Comparison of ENCODE assay signal across 8 mouse cellular contexts in the genomic region with DNA sequence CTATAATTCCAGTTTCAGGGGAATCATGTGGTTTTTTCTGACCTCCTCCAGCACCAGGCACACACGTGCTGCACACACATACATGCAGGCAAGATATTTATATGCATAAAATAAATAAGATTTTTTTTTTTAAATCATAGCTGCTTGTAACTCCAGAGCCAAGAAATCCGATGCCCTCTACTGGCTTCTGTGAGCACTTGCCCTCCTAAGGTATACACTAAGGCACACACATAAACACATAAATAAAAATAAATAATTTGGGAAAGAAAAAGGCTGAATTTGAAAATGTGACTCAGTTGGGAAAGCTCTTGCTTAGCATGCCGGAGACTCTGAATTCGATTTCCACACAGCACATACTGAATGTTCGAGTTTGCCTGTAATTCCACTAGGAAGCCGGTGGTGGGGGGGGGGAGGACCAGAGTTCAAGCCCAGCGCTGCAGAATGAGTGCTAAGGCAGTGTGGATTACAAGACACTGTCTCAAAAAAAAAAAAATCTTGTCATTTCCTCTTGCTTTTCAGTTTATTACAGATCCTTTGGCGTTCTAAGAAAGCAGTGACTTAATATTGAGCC. TPM values are rescaled to one million over a fixed set of nuclear protein-coding genes. Genes with fewer than 3 reads are reported as not detected.
DNase-seq lines count a peak whose midpoint lies in the region; ATAC-seq and TF ChIP-seq lines count a peak whose summit lies in the region.

No protein-coding gene starts in this region.

- peak overlapping the region; percentile 99 for H3K4me3 ChIP-seq in megakaryocyte, embryonic 14.5 days (replicated peaks)
- peak overlapping the region; percentile 35 for H3K4me3 ChIP-seq in embryonic fibroblast, embryonic 13.5 days (ENCODE audit: insufficient read depth, low read length)
- peak overlapping the region; percentile 98 for H3K4me3 ChIP-seq in limb, embryonic 11.5 days (ENCODE audit: low read depth, low read length)
- peak overlapping the region; percentile 42 for H3K4me3 ChIP-seq in olfactory bulb, adult 2 months (ENCODE audit: insufficient read depth, low read depth, low read length)

- no peak; the same call in 1 of the 2 replicates for TF ChIP-seq CTCF in embryonic fibroblast, embryonic 13.5 days (IDR thresholded peaks at IDR 0.05; ENCODE audit: borderline replicate concordance, insufficient read depth, low read length)
- no peak for TF ChIP-seq CTCF in olfactory bulb, adult 2 months (IDR thresholded peaks at IDR 0.05; ENCODE audit: insufficient read depth, low read depth, low read length)

- H3K27me3 ChIP-seq in megakaryocyte, embryonic 14.5 days (replicated peaks): no peaks in the 10 kb centered on the region
- no peaks in the 10 kb centered on the region for H3K27me3 ChIP-seq in limb, embryonic 11.5 days (ENCODE audit: control insufficient read depth, insufficient read depth, low read length)

- no peak overlapping the region; the same call in 1 of the 2 replicates for H3K9ac ChIP-seq in limb, embryonic 11.5 days (ENCODE audit: low read length)

- peaks cover 27% of the 10 kb centered on the region for H3K36me3 ChIP-seq in megakaryocyte, embryonic 14.5 days (replicated peaks; ENCODE audit: low read length)
- H3K36me3 ChIP-seq in limb, embryonic 11.5 days (ENCODE audit: control insufficient read depth, insufficient read depth, low read length): peaks cover 2% of the 10 kb centered on the region; the same call in 1 of the 2 replicates

- peak overlapping the region; percentile 6 for H3K27ac ChIP-seq in embryonic fibroblast, embryonic 13.5 days (ENCODE audit: insufficient read depth, low read length)
- H3K27ac ChIP-seq in limb, embryonic 11.5 days (replicated peaks; ENCODE audit: low read depth, low read length): no peak overlapping the region
- no peak overlapping the region for H3K27ac ChIP-seq in olfactory bulb, adult 2 months (ENCODE audit: insufficient read depth, low read depth, low read length)

- H3K9me3 ChIP-seq in megakaryocyte, embryonic 14.5 days: no peaks in the 10 kb centered on the region
- H3K9me3 ChIP-seq in limb, embryonic 11.5 days (ENCODE audit: control insufficient read depth, low read length): no peaks in the 10 kb centered on the region

- WGBS in limb, embryonic 11.5 days: 14% methylated on average over 8 of the region's 8 CpGs
- 4% methylated on average over 8 of the region's 8 CpGs for WGBS in olfactory bulb, adult 2 months

- peaks cover 38% of the 10 kb centered on the region for H3K4me1 ChIP-seq in megakaryocyte, embryonic 14.5 days
- H3K4me1 ChIP-seq in embryonic fibroblast, embryonic 13.5 days (ENCODE audit: control insufficient read depth, insufficient read depth, low read length): peaks cover 7% of the 10 kb centered on the region; the same call in 1 of the 2 replicates
- H3K4me1 ChIP-seq in limb, embryonic 11.5 days (ENCODE audit: control insufficient read depth, insufficient read depth, low read length): no peaks in the 10 kb centered on the region
- no peaks in the 10 kb centered on the region for H3K4me1 ChIP-seq in olfactory bulb, adult 2 months (ENCODE audit: control insufficient read depth, insufficient read depth, low read length)

- no peak overlapping the region for H3K4me2 ChIP-seq in limb, embryonic 11.5 days (ENCODE audit: low read depth, severe bottlenecking)

- no peak for DNase-seq in limb, embryonic 11.5 days (ENCODE audit: low spot score)
- no peak for DNase-seq in layer of hippocampus, adult 11-12 months (ENCODE audit: low spot score)
- no peak for DNase-seq in right cerebral cortex, postnatal 10 days (ENCODE audit: low spot score in 2 of 2)
- no peak for DNase-seq in thymus, postnatal 4 days

- no peak for ATAC-seq in megakaryocyte, adult 5-6 weeks (ENCODE audit: poor library complexity, severe bottlenecking)
- peak; percentile 24 for ATAC-seq in limb, embryonic 11.5 days (ENCODE audit: insufficient number of reproducible peaks, low FRiP score, low TSS enrichment, low read depth)

- TF ChIP-seq POLR2A in embryonic fibroblast, embryonic 13.5 days (IDR thresholded peaks at IDR 0.05; ENCODE audit: low read depth, low read length): no peak
- no peak for TF ChIP-seq POLR2A in olfactory bulb, adult 2 months (IDR thresholded peaks at IDR 0.05; ENCODE audit: insufficient read depth, low read depth, low read length)

RNA-seq across cellular contexts. Expression of a gene that starts 0.5 kb away (rescaled TPM):
- 3.3 TPM in 1 of 2 replicates, not detected in the other for polyA plus RNA-seq in megakaryocyte, embryonic 14.5 days (2012; ENCODE audit: insufficient read depth, low replicate concordance)
- total RNA-seq in megakaryocyte, adult 5-6 weeks (2015): 120 and 126 TPM in 2 replicates
- 140 and 144 TPM in 2 replicates for total RNA-seq in megakaryocyte, adult 5-6 weeks (2017)
- 486 and 500 TPM in 2 replicates for polyA plus RNA-seq in embryonic fibroblast, embryonic 13.5 days (2011; ENCODE audit: insufficient read length, low read depth, missing spikeins)
- 237 and 242 TPM in 2 replicates for polyA plus RNA-seq in limb, embryonic 11.5 days (2014; fragmentation: Nextera tagmentation; extraction: Ambion mirVana)
- 425 TPM in 1 of 2 replicates, not detected in the other for polyA plus RNA-seq in olfactory bulb, adult 2 months (2012; ENCODE audit: insufficient read depth, insufficient read length, low replicate concordance, missing spikeins)

RNA-seq across cellular contexts. Expression of a gene that starts 10.5 kb away (rescaled TPM):
- polyA plus RNA-seq in megakaryocyte, embryonic 14.5 days (2012; ENCODE audit: insufficient read depth, low replicate concordance): 3.0 and 3.5 TPM in 2 replicates
- total RNA-seq in megakaryocyte, adult 5-6 weeks (2015): 72.1 and 75.6 TPM in 2 replicates
- total RNA-seq in megakaryocyte, adult 5-6 weeks (2017): 43.2 and 80.7 TPM in 2 replicates
- 92.1 and 103 TPM in 2 replicates for polyA plus RNA-seq in embryonic fibroblast, embryonic 13.5 days (2011; ENCODE audit: insufficient read length, low read depth, missing spikeins)
- 29.3 and 32.9 TPM in 2 replicates for polyA plus RNA-seq in limb, embryonic 11.5 days (2014; fragmentation: Nextera tagmentation; extraction: Ambion mirVana)
- not detected in 2 replicates for polyA plus RNA-seq in olfactory bulb, adult 2 months (2012; ENCODE audit: insufficient read depth, insufficient read length, low replicate concordance, missing spikeins)

RNA-seq across cellular contexts. Expression of a gene that starts 21.8 kb away (rescaled TPM):
- 46.9 and 201 TPM in 2 replicates for polyA plus RNA-seq in megakaryocyte, embryonic 14.5 days (2012; ENCODE audit: insufficient read depth, low replicate concordance)
- 22.0 and 23.7 TPM in 2 replicates for total RNA-seq in megakaryocyte, adult 5-6 weeks (2015)
- 13.1 and 14.1 TPM in 2 replicates for total RNA-seq in megakaryocyte, adult 5-6 weeks (2017)
- polyA plus RNA-seq in embryonic fibroblast, embryonic 13.5 days (2011; ENCODE audit: insufficient read length, low read depth, missing spikeins): 14.8 and 20.9 TPM in 2 replicates
- polyA plus RNA-seq in limb, embryonic 11.5 days (2014; fragmentation: Nextera tagmentation; extraction: Ambion mirVana): 42.7 and 45.3 TPM in 2 replicates
- polyA plus RNA-seq in olfactory bulb, adult 2 months (2012; ENCODE audit: insufficient read depth, insufficient read length, low replicate concordance, missing spikeins): not detected in 2 replicates

Comparison
In these comparisons a context has a peak if more than half of its experiments do, and no peak if none do; other contexts are left out.
1. H3K4me3 ChIP-seq: peak in every context shown above with its lines; median percentile 99 in megakaryocyte, embryonic 14.5 days; 98 in limb, embryonic 11.5 days; 42 in olfactory bulb, adult 2 months; 35 in embryonic fibroblast, embryonic 13.5 days.
2. RNA of a gene that starts 0.5 kb away (polyA plus RNA-seq): 486 to 500 TPM in embryonic fibroblast, embryonic 13.5 days, 425 TPM in olfactory bulb, adult 2 months and 237 to 242 TPM in limb, embryonic 11.5 days; 3.3 TPM in megakaryocyte, embryonic 14.5 days; every median in the first group is over 10 times any median in the second.
3. RNA of a gene that starts 21.8 kb away (polyA plus RNA-seq): 46.9 to 201 TPM in megakaryocyte, embryonic 14.5 days, 42.7 to 45.3 TPM in limb, embryonic 11.5 days and 14.8 to 20.9 TPM in embryonic fibroblast, embryonic 13.5 days; not detected in olfactory bulb, adult 2 months; every median in the first group is over 10 times any median in the second.